Mouse (Mus musculus): ENCODE data around the gene Tcl1b3.
"Not testable (repeated sequence)": the region's sequence is repeated elsewhere in the genome, so short reads cannot be mapped to it uniquely, and the experiment has no call there.

The Tcl1b3 gene

DNA sequence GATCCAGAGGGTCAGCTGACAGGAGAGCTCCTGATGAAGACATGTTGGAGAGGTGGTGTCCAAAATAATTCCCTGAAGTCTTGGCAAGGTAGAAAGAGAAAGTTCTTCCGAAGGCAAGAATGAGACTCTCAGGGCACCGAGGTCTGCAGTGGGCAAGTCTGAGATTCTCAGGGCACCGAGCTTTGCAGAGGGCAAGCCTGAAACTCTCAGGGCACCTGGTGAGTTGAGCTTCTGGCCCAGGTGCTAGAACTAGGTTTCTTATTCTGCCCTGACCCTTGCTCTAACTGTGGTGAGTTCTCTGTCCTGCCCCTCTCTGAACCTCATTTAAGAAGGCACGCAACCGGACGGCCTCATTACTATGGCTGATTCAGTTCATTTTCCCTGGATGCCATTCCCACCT, at the start of gene Tcl1b3:
TSS of gene Tcl1b3 (plus strand) at position 301 of the 400 bp plus-strand sequence.
- DNase-seq (ENCODE audit: low read depth, low spot score): not testable (repeated sequence)

GRCm38 (mm10) chr12:105143096-105143495, 47.7 kb upstream of the Tcl1b3 start:
- no peak for DNase-seq (ENCODE audit: low read depth, low spot score)

GRCm38 (mm10) chr12:105144928-105145327, 45.9 kb upstream of the Tcl1b3 start:
- DNase-seq (ENCODE audit: low read depth, low spot score): not testable (repeated sequence)

- no peak for DNase-seq (ENCODE audit: low read depth, low spot score)
These were observed 45.1 kb upstream of the Tcl1b3 start, which contains the start of gene Tcl1b2 for GRCm38 (mm10) chr12:105145714-105146113. Gene Tcl1b2 (plus strand): TSS chr12:105146014.

DNA sequence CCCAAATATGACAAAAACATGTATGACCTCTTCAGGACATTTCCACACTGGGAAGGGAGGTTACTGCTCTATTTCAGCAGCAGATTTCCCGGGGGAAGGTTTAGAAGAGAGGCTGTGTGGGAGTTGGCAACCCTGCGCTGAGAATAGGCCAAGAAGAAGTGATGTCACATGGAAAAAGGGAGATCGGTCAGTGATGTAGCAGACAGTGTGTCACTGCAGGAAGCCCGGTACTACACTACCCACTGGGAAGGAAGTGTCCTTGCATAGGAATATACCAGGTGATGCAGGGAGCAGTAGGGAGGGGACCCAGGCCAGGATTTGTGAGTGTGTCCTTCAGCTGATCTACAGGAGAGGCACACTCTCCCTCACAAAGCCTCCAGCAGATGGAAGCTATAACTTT, 35.6 kb upstream of the Tcl1b3 start:
- DNase-seq (ENCODE audit: low read depth, low spot score): not testable (repeated sequence)

GRCm38 (mm10) chr12:105158842-105159241, 32.0 kb upstream of the Tcl1b3 start:
- no peak for DNase-seq (ENCODE audit: low read depth, low spot score)

GRCm38 (mm10) chr12:105159390-105159789, 31.5 kb upstream of the Tcl1b3 start, which contains the start of gene Tcl1b1:
Gene Tcl1b1 (plus strand): TSS chr12:105159690.
- DNase-seq (ENCODE audit: low read depth, low spot score): no peak

DNA sequence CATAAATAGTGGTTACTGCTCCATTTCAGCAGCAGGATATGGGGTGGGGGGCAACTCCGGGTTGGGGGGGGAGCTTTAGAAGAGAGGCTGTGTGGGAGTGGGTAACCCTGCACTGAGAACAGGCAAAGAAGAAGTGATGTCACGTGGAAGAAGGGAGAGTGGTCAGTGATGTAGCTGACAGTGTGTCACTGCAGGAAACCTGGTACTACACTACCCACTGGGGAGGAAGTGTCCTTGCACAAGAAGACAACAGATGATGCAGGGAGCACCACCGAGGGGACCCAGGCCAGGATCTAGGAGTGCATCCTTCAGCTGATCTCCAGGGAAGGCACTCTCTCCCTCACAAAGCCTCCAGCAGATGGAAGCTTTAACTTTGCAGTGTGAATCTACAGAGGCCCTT, 24.1 kb upstream of the Tcl1b3 start:
- no peak for DNase-seq (ENCODE audit: low read depth, low spot score)

DNA sequence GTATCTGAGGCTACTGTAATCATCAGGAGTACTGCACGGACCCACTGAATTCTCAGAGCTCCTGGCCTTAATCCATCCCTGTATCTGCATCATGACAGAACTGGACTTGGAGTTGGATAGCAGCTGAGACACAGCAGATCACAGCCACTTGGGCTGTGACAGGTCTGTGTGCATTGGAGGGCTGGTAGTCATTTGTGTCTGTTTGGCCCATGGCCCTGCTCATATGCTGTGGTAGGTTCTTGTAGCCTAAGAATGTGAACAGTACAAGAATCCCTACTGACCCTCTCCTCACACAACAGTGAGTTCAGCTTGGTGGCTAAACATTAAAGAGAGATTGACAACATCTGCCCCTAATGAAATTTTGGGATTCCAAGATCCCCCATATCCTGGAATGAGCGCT, 17.5 kb upstream of the Tcl1b3 start:
- no peak for DNase-seq (ENCODE audit: low read depth, low spot score)

DNA sequence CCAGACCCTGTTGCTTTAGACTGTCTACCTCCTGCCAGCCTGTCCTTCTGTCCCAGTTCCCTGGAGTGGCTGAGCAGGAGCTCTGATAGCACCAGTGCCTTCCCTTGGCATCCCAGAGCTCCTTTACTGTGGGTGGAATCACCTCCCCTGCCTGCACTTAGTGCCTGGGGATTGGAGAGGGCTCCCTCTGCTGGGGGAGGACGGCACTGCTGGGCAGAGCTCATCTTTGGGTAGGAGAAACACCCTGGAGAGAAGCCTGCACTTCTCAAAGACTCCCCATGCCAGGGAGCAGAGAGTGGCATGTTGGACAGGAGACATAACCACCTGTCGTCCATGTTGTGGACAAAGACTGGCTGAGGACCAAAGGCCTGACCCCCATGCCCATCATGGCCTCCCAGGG, 16.5 kb upstream of the Tcl1b3 start:
- not testable (repeated sequence) for DNase-seq (ENCODE audit: low read depth, low spot score)

DNA sequence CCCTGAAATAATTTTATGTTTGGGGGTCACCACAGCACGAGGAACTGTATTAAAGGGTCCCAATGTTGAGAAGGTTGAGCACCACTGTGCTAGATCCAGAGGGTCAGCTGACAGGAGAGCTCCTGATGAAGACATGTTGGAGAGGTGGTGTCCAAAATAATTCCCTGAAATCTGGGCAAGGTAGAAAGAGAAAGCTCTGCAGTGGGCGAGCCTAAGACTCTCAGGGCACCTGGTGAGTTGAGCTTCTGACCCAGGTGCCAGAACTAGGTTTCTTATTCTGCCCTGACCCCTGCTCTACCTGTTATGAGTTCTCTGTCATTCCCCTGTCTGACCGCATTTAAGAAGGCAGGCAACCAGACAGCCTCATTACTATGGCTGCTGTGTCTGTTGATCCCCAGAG, 14.8 kb upstream of the Tcl1b3 start, which contains the start of gene Tcl1b5:
TSS of gene Tcl1b5 (plus strand) at position 301 of the 400 bp plus-strand sequence.
- DNase-seq (ENCODE audit: low read depth, low spot score): not testable (repeated sequence)

DNA sequence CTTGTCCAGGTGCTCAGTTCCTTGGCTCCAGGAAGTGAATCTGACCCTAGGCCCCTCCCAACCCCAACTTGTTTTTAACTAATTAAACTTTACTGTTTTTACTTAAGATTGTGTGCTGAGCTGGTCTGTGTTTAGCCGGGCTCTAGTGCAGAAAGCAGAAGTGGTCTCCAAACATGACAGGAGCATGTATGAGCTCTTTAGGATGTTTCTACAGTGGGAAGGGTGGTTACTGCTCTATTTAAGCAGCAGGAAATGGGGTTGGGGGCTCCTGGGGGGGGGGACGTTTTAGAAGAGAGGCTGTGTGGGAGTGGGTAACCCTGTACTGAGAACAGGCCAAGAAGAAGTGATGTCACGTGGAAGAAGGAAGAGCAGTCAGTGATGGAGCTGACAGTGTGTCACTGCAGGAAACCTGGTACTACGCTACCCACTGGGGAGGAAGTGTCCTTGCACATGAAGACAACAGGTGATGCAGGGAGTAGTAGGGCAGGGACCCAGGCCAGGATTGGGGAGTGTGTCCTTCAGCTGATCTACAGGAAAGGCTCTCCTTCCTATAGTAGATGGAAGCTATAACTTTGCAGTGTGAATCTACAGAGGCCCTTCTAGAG, 9.7 kb upstream of the Tcl1b3 start:
- not testable (repeated sequence) for DNase-seq (ENCODE audit: low read depth, low spot score)

- DNase-seq (ENCODE audit: low read depth, low spot score): not testable (repeated sequence)
These were observed 1.9 kb upstream of the Tcl1b3 start for GRCm38 (mm10) chr12:105188980-105189379.

- not testable (repeated sequence) for DNase-seq (ENCODE audit: low read depth, low spot score)
These were observed 9.0 kb downstream of the Tcl1b3 start for GRCm38 (mm10) chr12:105199684-105200497.

DNA sequence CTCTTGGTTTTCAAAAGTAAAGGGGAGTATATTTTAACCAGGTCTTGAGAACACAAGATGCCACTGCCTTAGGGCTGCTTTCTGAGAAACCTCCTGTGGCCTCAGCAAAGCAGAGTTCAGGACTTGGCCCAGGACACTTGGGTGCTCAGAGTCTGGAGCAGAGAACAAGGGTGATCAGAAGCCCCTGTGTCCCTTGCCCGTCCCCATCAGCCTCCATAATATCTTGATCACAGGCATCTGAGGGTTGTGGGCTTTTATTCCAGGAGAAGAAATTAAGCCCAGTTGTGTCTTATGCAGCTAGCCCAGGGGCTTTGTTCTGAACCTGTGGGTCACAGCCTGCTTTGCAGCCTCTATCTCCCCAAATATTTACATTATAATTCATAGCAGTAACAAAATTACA, 10.8 kb downstream of the Tcl1b3 start, which contains the start of gene Tcl1b4:
TSS of gene Tcl1b4 (plus strand) at position 301 of the 400 bp plus-strand sequence.
- DNase-seq (ENCODE audit: low read depth, low spot score): not testable (repeated sequence)

DNA sequence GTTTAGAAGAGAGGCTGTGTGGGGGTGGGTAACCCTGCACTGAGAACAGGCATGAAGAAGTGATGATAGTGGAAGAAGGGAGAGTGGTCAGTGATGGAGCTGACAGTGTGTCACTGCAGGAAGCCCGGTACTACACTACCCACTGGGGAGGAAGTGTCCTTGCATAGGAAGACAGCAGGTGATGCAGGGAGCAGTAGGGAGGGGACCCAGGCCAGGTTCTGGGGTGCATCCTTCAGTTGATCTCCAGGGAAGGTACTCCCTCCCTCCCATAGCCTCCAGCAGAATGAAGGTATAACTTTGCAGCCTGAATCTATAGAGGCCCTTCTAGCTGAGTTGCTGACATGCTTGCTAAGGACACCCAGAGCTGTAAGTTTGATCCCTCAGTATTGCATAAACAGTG, 16.2 kb downstream of the Tcl1b3 start:
- DNase-seq (ENCODE audit: low read depth, low spot score): no peak

DNA sequence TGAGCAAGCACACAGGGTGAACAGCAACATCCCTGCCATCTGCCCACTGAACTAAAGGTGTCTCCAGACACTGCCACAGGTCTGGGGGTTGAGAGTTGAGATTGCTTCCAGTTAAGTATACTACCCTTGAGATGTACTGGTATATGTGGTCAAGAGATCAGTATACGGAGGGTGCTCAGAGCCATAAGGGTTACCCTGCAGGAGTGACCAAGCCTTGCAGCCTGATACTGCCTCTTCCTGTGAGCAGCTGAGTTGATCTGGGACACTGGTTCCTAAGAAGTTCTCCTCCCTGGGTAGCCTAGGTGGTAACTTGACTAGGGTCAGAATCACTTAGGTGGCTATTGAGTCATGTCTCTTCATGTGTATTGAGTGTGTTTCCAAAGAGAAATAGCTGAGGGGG, 17.6 kb downstream of the Tcl1b3 start:
- no peak for DNase-seq (ENCODE audit: low read depth, low spot score)

- no peak for DNase-seq (ENCODE audit: low read depth, low spot score)
These were observed 18.4 kb downstream of the Tcl1b3 start for GRCm38 (mm10) chr12:105209231-105209630.

DNA sequence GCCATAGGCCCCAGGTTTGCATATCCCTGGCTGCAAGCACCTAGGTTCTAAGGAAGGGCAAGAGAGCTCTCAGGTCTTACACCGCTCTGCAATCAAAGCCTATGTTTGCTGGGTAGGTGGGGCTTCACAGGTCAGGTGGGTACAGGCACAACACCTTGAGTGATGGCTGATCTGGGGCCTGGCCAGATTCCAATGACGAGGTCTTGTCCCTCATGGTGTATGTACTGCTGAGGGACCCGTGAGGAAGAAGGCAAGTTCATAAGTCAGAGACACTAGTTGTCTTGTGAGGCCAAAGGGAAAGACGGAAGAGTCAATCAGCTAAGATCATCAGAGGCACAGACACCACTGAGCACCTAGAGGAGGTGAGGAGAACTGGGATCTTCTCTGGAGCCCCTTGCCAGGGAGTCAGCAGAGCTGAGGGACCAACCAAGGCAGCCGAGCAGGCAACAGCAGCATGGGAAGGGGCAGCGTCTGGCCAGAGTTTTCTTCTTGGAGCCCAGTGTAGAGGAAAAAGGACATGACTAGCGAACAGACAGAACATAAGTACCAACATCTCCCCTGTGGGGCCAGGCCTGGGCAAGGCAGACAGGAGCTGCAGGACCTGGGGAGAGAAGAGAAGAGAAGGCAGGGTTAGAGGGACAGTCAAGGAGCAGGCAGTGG, 26.4 kb downstream of the Tcl1b3 start:
- no peak for DNase-seq (ENCODE audit: low read depth, low spot score)

DNA sequence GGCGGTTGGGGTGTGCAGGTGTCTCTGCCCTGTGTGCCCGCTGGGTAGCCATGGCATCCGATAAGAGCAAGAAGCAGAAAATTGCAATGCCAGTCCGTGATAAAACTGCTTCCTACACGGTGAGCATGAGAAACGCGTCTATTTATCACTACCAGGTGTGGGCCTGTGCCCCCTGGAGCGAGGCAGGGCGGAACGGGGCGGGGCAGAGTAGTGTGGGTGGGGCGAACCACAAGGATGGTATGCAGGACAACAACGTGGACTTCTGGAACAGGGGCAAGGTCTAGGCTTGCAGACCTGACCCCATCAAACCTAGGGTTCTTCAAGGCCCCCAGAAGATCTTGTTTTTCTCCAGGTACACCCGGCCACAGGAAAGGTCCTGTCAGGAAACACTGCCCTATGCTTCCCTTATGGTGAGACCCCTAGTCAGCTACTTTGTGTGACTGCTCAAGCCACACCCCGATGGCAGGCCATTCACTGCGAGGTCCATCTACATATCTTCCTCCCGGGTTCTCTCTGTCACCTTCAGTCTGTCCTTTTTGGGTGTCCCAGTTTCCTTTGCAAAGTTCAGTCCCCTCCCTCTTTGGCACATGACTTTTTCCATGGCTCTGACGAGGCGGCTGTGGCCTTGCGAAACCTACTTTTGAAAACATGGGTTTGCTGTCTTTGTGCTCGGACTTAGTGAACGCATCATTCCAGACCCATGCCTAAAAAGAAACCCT, 31.9 kb downstream of the Tcl1b3 start, which contains the start of gene Tcl1:
TSS of gene Tcl1 (minus strand) at position 193 of the 719 bp plus-strand sequence.
- DNase-seq (ENCODE audit: low read depth, low spot score): no peak

- DNase-seq (ENCODE audit: low read depth, low spot score): no peak
These were observed 33.9 kb downstream of the Tcl1b3 start for GRCm38 (mm10) chr12:105224621-105225320.

Measured in forelimb bud, embryonic 11.5 days (tissue).